Mouse (Mus musculus): ENCODE results near the gene Foxa2.

- no peak for TF ChIP-seq POLR2A (IDR thresholded peaks at IDR 0.05; ENCODE audit: extremely low read depth, insufficient read depth, low read length)
- TF ChIP-seq CTCF (IDR thresholded peaks at IDR 0.05; ENCODE audit: low read depth, low read length): no peak
Observed at GRCm38 (mm10) chr2:148004554-148005521, 41.9 kb downstream of the Foxa2 start.
